Mouse (Mus musculus): ENCODE results near the gene Cox8b. TPM values are rescaled to one million over a fixed set of nuclear protein-coding genes. Genes with fewer than 3 reads are reported as not detected.
"Not testable (repeated sequence)": the region's sequence is repeated elsewhere in the genome, so short reads cannot be mapped to it uniquely, and the experiment has no call there.

The Cox8b gene
- total RNA-seq, 2 experiments from 2014 or later, result 1,034 to 1,156 TPM

- no peak for DNase-seq
These were observed 12.7 kb upstream of the Cox8b start for GRCm38 (mm10) chr7:140912846-140913482.

GRCm38 (mm10) chr7:140912293-140912692, 12.0 kb upstream of the Cox8b start:
- DNase-seq, result no peak

DNA sequence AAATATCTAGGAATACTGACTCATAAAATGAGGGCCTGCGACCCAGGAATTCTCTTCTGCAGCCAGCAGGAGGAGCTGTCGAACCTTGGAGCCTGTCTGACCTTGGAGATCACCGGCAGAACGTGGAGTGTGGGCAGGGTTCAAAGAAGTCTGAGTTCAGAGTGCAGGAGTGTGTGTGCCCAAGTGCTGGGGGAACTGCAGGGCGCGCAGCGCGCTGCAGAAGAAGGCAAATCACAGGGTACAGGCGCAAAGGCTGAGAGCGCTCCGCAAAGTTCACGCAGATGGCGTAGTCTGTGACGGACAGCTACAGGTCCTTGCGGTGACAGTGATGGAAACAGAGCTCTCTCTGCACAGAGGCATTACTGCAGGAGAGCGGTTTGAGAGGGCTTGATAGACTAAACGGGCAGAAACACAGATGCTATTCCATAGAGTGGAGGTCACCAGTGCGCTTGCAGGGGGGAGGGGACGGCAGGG, 8.4 kb upstream of the Cox8b start:
- DNase-seq, result peak; percentile 86

GRCm38 (mm10) chr7:140908181-140908580, 7.9 kb upstream of the Cox8b start:
- DNase-seq, result no peak

GRCm38 (mm10) chr7:140907697-140908096, 7.5 kb upstream of the Cox8b start:
- no peak for DNase-seq

DNA sequence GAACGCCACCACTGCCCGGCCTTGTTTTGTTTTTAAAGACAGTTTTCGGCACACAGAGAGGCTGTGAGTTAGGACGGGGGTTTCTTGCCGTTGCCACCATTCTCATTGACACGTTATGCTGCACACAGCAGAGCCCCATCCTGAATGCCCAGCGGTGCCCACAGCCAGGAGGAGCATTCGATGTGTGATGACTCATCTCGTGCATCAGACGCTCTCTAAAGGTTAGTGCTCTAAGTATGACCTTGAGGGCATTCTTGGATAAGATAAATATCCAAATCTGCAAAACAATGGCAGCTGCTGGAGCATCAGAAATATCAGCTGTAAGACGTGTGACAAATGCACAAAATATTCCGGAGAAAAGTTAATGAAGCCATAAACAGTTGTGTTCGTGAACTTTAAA, 6.9 kb upstream of the Cox8b start:
- DNase-seq, result no peak

- no peak for DNase-seq
These were observed 5.4 kb upstream of the Cox8b start for GRCm38 (mm10) chr7:140905642-140906081.

GRCm38 (mm10) chr7:140903212-140903611, 3.0 kb upstream of the Cox8b start:
- DNase-seq, result peak; percentile 92

GRCm38 (mm10) chr7:140902036-140902875, 2.0 kb upstream of the Cox8b start:
- no peak for DNase-seq

GRCm38 (mm10) chr7:140899121-140899520, 1.1 kb downstream of the Cox8b start:
- DNase-seq, result peak; percentile 14

DNA sequence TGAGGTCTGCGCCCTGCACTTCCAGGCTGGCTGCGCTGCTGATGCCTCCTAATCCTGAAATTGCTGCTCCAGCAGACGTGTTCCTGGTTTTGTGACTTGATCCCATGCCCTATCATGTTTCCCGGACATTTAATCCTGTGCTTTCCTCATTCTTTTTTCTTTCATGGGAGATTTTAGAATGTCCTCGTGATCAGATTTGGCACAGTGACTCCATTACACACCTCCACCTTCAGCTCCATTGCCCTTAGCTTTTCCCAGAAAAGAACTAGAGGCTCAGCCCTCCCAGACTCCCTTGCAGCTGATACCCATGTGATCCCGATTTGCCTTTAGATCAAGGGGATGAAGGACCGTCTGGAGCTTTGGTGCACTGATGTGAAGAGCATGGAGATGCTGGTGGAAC, 2.4 kb downstream of the Cox8b start:
- DNase-seq, result no peak

DNA sequence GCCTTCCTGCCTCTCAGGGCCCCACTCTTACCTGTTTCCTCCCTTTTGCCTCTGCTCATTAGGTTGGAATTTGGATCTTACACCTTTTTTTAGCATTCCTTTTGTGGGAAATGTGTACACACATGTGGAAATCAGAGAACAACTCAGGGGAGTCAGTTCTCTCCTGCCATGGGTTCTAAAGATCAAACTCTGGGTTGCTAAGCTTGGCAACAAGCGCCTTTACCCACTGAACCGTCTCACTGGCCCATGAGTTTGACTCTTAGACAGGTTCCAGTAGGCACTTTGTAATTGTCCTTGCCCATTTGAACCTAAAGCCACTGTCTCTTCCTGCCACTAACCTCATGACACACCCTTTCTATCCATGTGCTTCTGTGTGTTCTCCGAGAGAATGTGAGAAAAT, 5.6 kb downstream of the Cox8b start:
- no peak for DNase-seq

- no peak for DNase-seq
These were observed 6.2 kb downstream of the Cox8b start for GRCm38 (mm10) chr7:140894031-140894430.

GRCm38 (mm10) chr7:140890636-140891035, 9.6 kb downstream of the Cox8b start:
- not testable (repeated sequence) for DNase-seq

DNA sequence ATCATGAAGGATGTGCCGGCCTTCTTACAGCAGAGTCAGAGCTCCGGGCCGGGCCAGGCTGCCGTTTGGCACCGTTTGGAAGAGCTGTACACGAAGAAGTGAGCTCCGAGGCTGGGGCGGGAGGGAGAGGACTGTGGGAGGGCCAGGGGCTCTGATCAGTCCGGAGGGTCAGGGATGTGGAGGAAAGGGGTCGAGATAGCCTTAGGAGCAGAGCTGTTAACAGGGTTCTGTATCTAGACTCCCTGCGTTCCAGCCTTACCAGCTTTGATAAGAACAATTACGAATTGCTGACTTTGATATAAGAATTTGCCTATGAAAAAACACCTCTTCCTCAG, 17.8 kb downstream of the Cox8b start:
- DNase-seq, result no peak

GRCm38 (mm10) chr7:140881696-140882468, 18.4 kb downstream of the Cox8b start, which contains the start of the genes Psmd13 and Sirt3:
TSS of gene Psmd13 (plus strand) at chr7:140881968.
TSS of gene Sirt3 (minus strand) at chr7:140882309.
- DNase-seq, result peak; percentile 96

GRCm38 (mm10) chr7:140880865-140881515, 19.3 kb downstream of the Cox8b start:
- no peak for DNase-seq

DNA sequence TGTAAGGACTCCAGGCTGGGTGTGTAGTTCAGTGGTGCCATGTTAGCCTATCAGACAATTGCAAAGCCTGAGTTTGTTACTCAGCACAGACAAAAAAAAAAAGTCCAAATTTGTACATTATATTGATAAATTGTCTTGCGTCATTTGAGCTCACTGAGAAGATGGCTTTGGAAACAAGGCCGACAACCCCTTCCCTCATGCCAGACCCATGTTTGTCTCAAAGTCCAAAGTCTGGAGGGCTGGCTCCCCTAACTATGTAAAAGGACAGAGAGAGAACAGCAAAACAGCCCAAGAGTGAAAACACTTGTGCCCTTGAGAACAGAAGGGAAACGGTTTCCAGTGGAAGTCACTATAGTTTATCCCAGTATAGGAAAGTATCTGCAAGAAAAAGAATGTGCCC, 19.8 kb downstream of the Cox8b start:
- no peak for DNase-seq

- no peak for DNase-seq
These were observed 20.9 kb downstream of the Cox8b start for GRCm38 (mm10) chr7:140879355-140879754.

DNA sequence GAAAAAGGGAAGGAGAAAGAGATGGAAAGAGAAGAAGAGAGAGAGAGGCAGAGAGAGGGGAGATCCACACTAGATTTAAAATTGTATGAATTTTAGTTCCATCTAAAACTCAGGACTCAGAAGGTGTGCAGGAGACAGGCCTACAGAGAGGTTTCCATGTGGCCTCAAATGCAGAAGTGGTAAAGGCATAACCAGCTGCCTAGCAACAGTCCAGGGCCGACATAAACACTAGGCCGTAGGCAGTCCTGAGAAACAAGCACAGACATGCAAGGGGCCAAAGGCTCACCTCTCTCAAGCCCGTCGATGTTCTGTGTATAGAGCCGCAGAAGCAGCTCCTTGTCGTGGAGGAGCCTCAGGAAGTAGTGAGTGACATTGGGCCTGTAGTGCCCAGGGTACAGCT, 22.9 kb downstream of the Cox8b start:
- DNase-seq, result no peak

- DNase-seq, result no peak
These were observed 26.0 kb downstream of the Cox8b start for GRCm38 (mm10) chr7:140874224-140874623.

- no peak for DNase-seq
These were observed 35.5 kb downstream of the Cox8b start for GRCm38 (mm10) chr7:140864761-140865160.

All from heart, postnatal 4 days (tissue).